Mouse (Mus musculus) limb, embryonic 11.5 days (tissue): ENCODE results near the gene Gm9736. TPM values are rescaled to one million over a fixed set of nuclear protein-coding genes. Genes with fewer than 3 reads are reported as not detected.
A peak's percentile ranks its signal among the peaks of the same experiment; 100 is the strongest.
"Not testable (repeated sequence)": the region's sequence is repeated elsewhere in the genome, so short reads cannot be mapped to it uniquely, and the experiment has no call there.

Experiments used
- ATAC-seq: fragments of 200-750 bp; cut with Nextera tagmentation; 2 replicates; pipeline ENCODE4 v1.8.0; 2017; ENCODE audit warnings: low read depth; ENCODE audit not compliant: insufficient number of reproducible peaks, low FRiP score, low TSS enrichment
- DNase-seq: peaks from one replicate; pipeline ENCODE4 v3.0.0-alpha.2; 2015; ENCODE audit warnings: low spot score
- H3K27ac ChIP-seq: fragments of 300-500 bp; sonication (generic); replicated peaks from 2 replicates; pipeline ENCODE4 v1.5.1; 2014; ENCODE audit warnings: low read depth, mild to moderate bottlenecking, low read length
- H3K27me3 ChIP-seq: fragments of 300-500 bp; sonication (generic); 2 replicates; pipeline ENCODE4 v1.6.1; 2014; ENCODE audit warnings: mild to moderate bottlenecking, low read length, mixed read lengths; ENCODE audit not compliant: control insufficient read depth, insufficient read depth
- H3K36me3 ChIP-seq: fragments of 300-500 bp; sonication (generic); 2 replicates; pipeline ENCODE4 v1.6.1; 2014; ENCODE audit warnings: mild to moderate bottlenecking, low read length, moderate library complexity, mixed read lengths; ENCODE audit not compliant: control insufficient read depth, insufficient read depth
- H3K4me1 ChIP-seq: fragments of 300-500 bp; sonication (generic); 2 replicates; pipeline ENCODE4 v1.6.1; 2014; ENCODE audit warnings: low read length, mixed read lengths; ENCODE audit not compliant: control insufficient read depth, insufficient read depth
- H3K4me2 ChIP-seq: fragments of 300-500 bp; sonication (generic); 2 replicates; pipeline ENCODE4 v1.6.1; 2014; ENCODE audit warnings: low read depth, mild to moderate bottlenecking, moderate library complexity; ENCODE audit not compliant: severe bottlenecking
- H3K4me3 ChIP-seq: fragments of 300-500 bp; sonication (generic); 2 replicates; pipeline ENCODE4 v1.5.1; 2014; ENCODE audit warnings: low read depth, low read length
- H3K9ac ChIP-seq: fragments of 300-500 bp; sonication (generic); 2 replicates; pipeline ENCODE4 v1.6.1; 2014; ENCODE audit warnings: mild to moderate bottlenecking, low read length
- H3K9me3 ChIP-seq: fragments of 300-500 bp; sonication (generic); 2 replicates; pipeline ENCODE4 v1.6.1; 2016; ENCODE audit warnings: low read length; ENCODE audit not compliant: control insufficient read depth
- WGBS: fragments of 180-500 bp; shearing (Covaris S2); extraction: QIAGEN DNeasy Blood & Tissue Kit; methylation state at CpG from one replicate; pipeline ENCODE4 v1.1.7; 2014; 5-methylcytosine and 5-hydroxymethylcytosine counted together
- polyA plus RNA-seq: library from polyadenylated mRNA; unstranded; fragments of >200 nt; fragmentation: Nextera tagmentation; extraction: Ambion mirVana; gene quantifications from 2 replicates; pipeline ENCODE4 v1.2.1, GENCODE M21; 2014

Gene Gm9736
- polyA plus RNA-seq, 1 experiment from 2014 or later: not detected

DNA sequence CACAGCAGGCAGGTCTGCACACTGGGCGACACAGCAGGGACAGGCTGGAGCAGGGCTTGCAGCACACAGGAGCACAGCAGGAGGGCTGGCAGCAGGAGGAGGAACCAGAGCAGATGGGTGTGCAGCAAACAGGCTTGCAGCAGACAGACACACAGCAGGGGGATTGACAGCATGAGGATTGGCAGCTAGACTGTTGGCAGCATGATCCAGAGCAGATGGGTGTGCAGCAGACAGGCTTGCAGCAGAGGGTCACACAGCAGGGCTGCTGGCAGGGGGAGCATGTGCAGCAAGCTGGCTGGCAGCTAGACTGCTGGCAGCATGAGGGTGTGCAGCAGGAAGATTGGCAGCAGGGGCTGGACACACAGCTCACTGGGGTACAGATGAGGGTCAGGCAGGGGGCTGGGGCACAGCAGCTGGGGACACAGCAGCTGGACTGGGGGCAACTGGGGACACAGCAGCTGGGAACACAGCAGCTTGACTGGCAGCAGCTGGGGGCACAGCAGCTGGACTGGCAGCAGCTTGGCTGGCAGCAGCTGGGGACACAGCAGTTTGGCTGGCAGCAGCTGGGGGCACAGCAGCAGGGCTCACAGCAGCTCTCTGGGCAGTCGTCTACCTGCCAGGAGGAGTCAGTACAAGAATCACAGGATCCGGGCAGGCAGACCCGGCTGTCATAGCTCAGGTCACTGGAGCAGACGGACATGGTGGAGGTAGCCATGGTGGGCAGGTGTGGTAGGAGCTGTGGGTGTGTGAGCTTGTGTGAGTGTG, 9.0 kb downstream of the Gm9736 start, which contains the start of gene Gm18596:
Gm18596 (minus strand) TSS at position 715 of the 765 bp plus-strand sequence.
- H3K27me3 ChIP-seq, H3K9ac ChIP-seq, H3K9me3 ChIP-seq, ATAC-seq, H3K4me2 ChIP-seq, H3K36me3 ChIP-seq, H3K4me3 ChIP-seq: not testable (repeated sequence)
- 43% methylated on average over 4 of the region's 5 CpGs for WGBS
- H3K27ac ChIP-seq: peak within 1 kb of the TSS; percentile 26; the same call in 1 of the 2 replicates
- DNase-seq: peak; percentile 30
- peaks cover 15% of the 10 kb centered on the region for H3K4me1 ChIP-seq

DNA sequence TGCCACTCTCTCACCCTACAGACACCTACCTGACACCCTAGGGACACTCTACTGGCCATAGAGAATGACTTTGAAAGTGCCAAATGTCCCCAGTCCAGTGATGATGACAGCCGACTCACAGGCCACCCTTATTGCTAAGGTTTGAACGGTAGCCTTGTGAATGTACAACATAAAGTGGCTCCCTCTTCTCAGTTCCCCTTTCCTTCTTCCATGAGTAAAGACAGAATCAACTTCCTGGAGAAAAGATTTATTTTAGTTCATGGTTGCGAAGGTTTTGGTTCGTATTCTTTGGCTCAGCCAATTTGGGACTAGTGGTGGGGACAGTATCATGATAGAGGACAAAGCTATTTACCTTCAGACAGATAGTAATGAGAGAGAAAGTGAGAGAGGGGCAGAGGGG, 12.2 kb downstream of the Gm9736 start:
- no peak overlapping the region for H3K27ac ChIP-seq
- ATAC-seq (no peak), DNase-seq (no peak)
- H3K9me3 ChIP-seq: no peaks in the 10 kb centered on the region
- H3K36me3 ChIP-seq: no peaks in the 10 kb centered on the region
- no peak overlapping the region for H3K9ac ChIP-seq
- H3K4me3 ChIP-seq: no peak overlapping the region
- H3K27me3 ChIP-seq: no peaks in the 10 kb centered on the region
- WGBS: 86% methylated on average over 4 of the region's 4 CpGs
- no peak overlapping the region for H3K4me2 ChIP-seq
- peaks cover 15% of the 10 kb centered on the region for H3K4me1 ChIP-seq

DNA sequence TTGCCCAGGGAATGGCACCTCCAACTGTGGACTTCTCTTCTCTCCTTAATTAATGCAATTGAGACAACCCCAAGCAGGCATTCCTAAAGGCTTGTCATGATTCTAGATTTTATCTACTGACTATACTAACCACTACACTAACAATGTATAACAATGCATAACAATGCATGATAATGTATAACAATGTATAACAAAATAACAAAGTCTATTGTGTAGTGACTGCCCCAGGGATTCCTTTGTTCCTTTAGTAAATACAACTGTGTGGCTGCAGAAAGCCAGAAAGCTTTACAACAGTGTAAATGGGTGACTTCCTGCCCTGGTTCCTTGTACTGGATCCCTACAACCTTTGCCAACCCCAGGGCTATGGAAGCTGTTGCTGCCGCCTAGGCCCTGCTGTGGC, 15.2 kb downstream of the Gm9736 start:
- no peak overlapping the region for H3K4me2 ChIP-seq
- H3K27me3 ChIP-seq: no peaks in the 10 kb centered on the region
- 76% methylated on average over 1 of the region's 1 CpGs for WGBS
- no peak overlapping the region for H3K27ac ChIP-seq
- no peaks in the 10 kb centered on the region for H3K36me3 ChIP-seq
- no peak overlapping the region for H3K9ac ChIP-seq
- DNase-seq (no peak), ATAC-seq (no peak)
- no peaks in the 10 kb centered on the region for H3K9me3 ChIP-seq
- H3K4me1 ChIP-seq: peaks cover 3% of the 10 kb centered on the region; the same call in 1 of the 2 replicates
- no peak overlapping the region for H3K4me3 ChIP-seq

DNA sequence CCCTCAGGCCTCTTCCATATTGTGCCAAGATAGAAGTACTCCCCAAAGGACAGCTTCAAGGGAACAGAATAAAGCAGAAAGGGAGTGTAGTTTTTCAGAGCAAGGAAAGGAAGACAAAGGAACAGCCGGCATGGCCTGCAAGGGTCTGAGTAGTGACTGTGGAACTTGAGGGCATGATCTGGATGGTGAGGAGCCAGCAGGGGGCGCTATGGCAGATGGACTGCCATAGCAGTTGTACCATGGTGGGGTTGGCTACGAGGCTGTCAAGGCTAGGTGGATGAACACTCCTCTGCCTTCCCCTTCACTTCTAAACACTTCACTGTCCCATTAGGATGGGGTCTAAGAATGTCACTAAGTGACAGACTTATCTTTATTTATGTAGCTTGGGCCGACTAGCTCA, 21.9 kb downstream of the Gm9736 start:
- DNase-seq (peak; percentile 43), ATAC-seq (no peak)
- H3K27ac ChIP-seq: no peak overlapping the region
- no peak overlapping the region for H3K4me2 ChIP-seq
- no peak overlapping the region for H3K4me3 ChIP-seq
- no peaks in the 10 kb centered on the region for H3K4me1 ChIP-seq
- H3K9me3 ChIP-seq: no peaks in the 10 kb centered on the region
- whole genome bisulfite sequencing: 55% methylated on average over 4 of the region's 4 CpGs
- no peak overlapping the region for H3K9ac ChIP-seq
- H3K27me3 ChIP-seq: no peaks in the 10 kb centered on the region
- no peaks in the 10 kb centered on the region for H3K36me3 ChIP-seq

DNA sequence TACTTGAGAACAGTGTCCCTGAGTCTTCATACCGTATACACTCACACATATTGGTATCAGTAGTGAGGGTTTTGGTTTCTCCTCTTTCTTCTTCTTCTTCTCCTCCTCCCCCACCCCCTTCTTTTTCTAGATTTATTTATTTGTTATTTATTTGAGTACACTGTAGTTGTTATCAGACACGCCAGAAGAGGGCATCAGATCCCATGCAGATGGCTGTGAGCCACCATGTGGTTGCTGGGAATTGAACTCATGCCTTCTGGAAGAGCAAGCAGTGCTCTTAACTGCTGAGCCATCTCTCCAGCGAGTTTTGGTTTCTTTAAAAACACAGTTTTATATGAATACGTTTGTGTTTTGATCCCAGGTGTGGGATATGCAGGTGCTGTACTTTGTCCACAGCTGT, 22.9 kb downstream of the Gm9736 start:
- 63% methylated on average over 4 of the region's 4 CpGs for WGBS

DNA sequence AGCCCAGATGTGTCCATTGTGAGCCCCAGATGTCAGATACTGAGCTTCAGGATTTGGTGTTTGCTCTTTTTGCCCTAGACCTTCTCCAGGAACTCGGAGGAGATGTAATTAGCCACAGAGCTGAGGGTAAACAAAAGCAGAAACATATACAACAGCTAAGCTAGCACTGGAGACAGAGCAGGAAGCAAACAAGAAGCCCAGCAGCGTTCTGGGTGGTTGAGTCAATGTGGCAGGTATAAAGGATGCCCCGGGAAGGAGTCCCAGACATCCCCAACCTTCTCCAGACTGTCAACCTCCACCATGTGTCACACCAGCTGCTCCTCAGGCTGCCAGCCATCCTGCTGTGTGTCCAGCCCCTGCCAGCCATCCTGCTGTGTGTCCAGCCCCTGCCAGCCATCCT, 25.0 kb downstream of the Gm9736 start, which contains the start of gene Gm10100:
Gm10100 (plus strand) TSS at position 301 of the 400 bp plus-strand sequence.
- WGBS: 29% methylated on average over 3 of the region's 3 CpGs

More for the DNA sequence above, 22.9 kb downstream of the Gm9736 start:
- Histone ChIP-seq H3K4me2 (no peak overlapping the region), H3K27me3 (no peaks in the 10 kb centered on the region), H3K4me3 (no peak overlapping the region), H3K9me3 (no peaks in the 10 kb centered on the region), H3K9ac (no peak overlapping the region), H3K36me3 (no peaks in the 10 kb centered on the region), H3K27ac (no peak overlapping the region), H3K4me1 (no peaks in the 10 kb centered on the region)
- ATAC-seq (no peak), DNase-seq (peak; percentile 26)

DNA sequence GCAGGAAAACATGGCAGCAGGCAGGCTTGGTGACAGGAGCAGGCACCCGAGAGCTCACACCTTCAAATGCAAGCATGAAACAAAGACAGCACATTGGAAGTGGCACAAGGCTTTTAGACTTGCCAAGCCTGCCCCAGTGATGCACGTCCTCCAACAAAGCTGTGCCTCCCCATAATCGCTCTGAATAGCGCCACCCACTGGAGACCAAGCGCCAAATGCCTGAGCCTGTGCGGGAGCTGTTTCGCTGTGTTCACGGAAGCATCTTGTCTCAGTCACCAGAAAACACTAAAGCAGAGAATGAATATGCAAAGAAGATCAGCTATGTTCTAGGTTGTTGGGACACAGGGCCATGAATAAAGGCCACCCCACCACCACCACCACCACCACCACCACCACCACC, 26.3 kb downstream of the Gm9736 start:
- ATAC-seq (no peak), DNase-seq (no peak)
- Histone ChIP-seq H3K4me1 (no peaks in the 10 kb centered on the region), H3K9ac (no peak overlapping the region), H3K36me3 (no peaks in the 10 kb centered on the region), H3K9me3 (no peaks in the 10 kb centered on the region), H3K4me3 (no peak overlapping the region), H3K27me3 (no peaks in the 10 kb centered on the region), H3K27ac (no peak overlapping the region), H3K4me2 (no peak overlapping the region)
- 76% methylated on average over 8 of the region's 8 CpGs for WGBS

More for the DNA sequence above, 25.0 kb downstream of the Gm9736 start, which contains the start of gene Gm10100:
- Histone ChIP-seq H3K9ac (no peak within 1 kb of the TSS), H3K4me3 (no peak within 1 kb of the TSS), H3K4me1 (no peaks in the 10 kb centered on the region), H3K27ac (no peak within 1 kb of the TSS), H3K4me2 (no peak within 1 kb of the TSS), H3K9me3 (no peaks in the 10 kb centered on the region), H3K27me3 (no peaks in the 10 kb centered on the region), H3K36me3 (no peaks in the 10 kb centered on the region)
- DNase-seq (no peak), ATAC-seq (no peak)

DNA sequence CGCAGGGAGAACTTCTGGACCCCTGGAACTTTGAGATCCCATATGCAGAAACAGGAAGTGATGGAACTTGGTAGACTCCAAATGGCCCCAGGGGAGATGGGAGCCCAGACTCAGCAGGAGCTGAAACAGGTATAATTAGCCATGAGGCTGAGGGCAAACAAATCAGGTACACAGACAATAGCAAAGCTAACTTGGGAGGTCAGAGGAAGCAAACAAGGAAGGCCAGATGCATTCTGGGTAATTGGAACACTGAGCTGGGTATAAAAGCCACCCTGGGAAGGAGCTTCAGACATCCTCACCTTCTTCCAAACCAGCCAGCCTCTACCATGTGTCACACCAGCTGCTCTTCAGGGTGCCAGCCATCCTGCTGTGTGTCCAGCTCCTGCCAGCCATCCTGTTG, 30.9 kb downstream of the Gm9736 start, which contains the start of gene Krtap12-1:
Krtap12-1 (plus strand) TSS at position 301 of the 400 bp plus-strand sequence.
- H3K4me1 ChIP-seq, ATAC-seq, H3K4me2 ChIP-seq, H3K9me3 ChIP-seq, DNase-seq, H3K27me3 ChIP-seq, H3K4me3 ChIP-seq, H3K36me3 ChIP-seq, H3K27ac ChIP-seq, H3K9ac ChIP-seq: not testable (repeated sequence)
- 84% methylated on average over 1 of the region's 1 CpGs for WGBS
